Mouse (Mus musculus): ENCODE data around the gene Yes1. TPM values are rescaled to one million over a fixed set of nuclear protein-coding genes. Genes with fewer than 3 reads are reported as not detected.

Yes1 gene
- polyA plus RNA-seq (2015; fragmentation: Nextera tagmentation; extraction: Ambion mirVana) = 37.8 and 39.1 TPM in 2 replicates

DNA sequence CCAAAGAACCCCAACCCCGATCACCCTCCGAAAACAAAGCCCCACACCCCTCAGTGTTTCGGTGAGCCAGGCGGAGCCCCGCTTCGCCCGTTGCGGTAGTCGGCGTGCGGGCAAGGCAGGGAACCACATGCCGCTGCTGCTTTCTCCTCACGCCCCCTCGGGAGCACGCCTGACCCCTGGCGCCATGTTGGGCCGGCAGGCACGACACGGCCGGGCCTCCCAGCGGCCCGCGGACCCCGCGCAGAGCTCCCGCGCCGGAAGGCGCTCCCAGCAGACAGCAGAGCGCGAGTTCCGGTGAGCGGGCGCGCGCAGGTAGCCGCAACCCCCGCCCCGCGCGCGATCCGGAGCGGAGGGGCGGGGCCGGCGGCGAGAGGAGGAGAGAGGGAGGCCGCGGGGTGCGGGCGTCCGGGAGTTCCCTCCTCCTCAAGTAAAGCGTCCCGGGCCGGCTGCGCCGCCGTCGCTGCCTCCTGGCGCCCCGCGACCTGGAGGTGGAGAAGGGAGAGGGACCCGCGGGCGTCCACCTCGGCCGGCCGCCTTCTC lies at the start of gene Yes1:
Yes1 (plus strand) TSS at position 371 of the 540 bp plus-strand sequence.
- Histone ChIP-seq H3K9me3 (replicated peaks) (no peaks in the 10 kb centered on the region), H3K4me3 (replicated peaks) (peak within 1 kb of the TSS; percentile 97), H3K9ac (peak within 1 kb of the TSS; percentile 92), H3K27ac (peak within 1 kb of the TSS; percentile 95), H3K36me3 (no peaks in the 10 kb centered on the region), H3K4me2 (peak within 1 kb of the TSS; percentile 66), H3K4me1 (peaks cover 20% of the 10 kb centered on the region), H3K27me3 (no peaks in the 10 kb centered on the region)
- 2% methylated on average over 43 of the region's 69 CpGs for WGBS
- ATAC-seq (replicated peaks; ENCODE audit: low FRiP score) = peak; percentile 95

DNA sequence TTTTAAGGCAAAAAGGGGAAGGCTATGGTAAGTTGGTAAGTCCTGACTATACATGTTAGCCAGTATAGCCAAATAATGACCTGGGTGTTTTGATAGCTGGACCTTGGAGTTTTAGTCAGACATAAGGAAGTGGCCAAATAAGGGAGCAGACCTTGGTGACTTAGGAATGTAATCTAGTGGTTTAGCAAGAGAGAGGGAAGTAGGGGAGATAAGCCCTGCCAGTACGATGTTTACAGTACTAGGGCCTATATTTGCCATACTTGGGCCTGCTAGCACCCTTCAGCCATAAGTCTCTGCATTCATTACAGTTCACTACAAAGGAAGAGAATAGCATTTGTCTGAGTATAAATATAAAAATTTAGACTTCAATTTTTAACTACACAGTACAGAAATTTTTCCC lies 46.3 kb upstream of the Yes1 start:
- Histone ChIP-seq H3K4me2 (no peak overlapping the region), H3K27me3 (no peaks in the 10 kb centered on the region), H3K27ac (no peak overlapping the region), H3K9ac (no peak overlapping the region), H3K4me1 (no peaks in the 10 kb centered on the region), H3K36me3 (no peaks in the 10 kb centered on the region), H3K4me3 (replicated peaks) (no peak overlapping the region), H3K9me3 (replicated peaks) (no peaks in the 10 kb centered on the region)
- 54% methylated on average over 1 of the region's 1 CpGs for WGBS
- no peak for ATAC-seq (replicated peaks; ENCODE audit: low FRiP score)

DNA sequence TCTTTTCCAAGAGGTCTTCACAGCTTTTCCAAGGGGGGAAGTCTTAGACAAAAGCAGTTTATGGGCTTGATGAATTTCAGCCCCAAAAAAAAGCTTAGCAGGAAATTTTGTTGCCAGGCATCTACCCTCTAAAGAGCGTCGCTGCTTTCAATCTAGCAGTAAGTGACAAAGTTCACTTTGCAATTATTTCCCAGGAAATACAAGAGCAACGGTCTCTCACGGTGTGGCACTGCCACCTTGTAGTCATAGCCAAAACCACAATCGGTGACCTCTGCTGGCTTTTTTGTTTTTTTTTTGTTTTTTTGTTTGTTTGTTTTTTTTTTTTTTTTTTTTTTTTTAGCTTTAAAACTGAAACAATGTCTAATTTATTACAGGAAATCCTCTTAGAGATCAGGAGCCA lies 39.2 kb upstream of the Yes1 start:
- Histone ChIP-seq H3K4me3 (replicated peaks) (no peak overlapping the region), H3K36me3 (no peaks in the 10 kb centered on the region), H3K9me3 (replicated peaks) (no peaks in the 10 kb centered on the region), H3K27ac (no peak overlapping the region), H3K27me3 (no peaks in the 10 kb centered on the region), H3K9ac (no peak overlapping the region), H3K4me1 (no peaks in the 10 kb centered on the region), H3K4me2 (no peak overlapping the region)
- no peak for ATAC-seq (replicated peaks; ENCODE audit: low FRiP score)
- 65% methylated on average over 5 of the region's 5 CpGs for WGBS

DNA sequence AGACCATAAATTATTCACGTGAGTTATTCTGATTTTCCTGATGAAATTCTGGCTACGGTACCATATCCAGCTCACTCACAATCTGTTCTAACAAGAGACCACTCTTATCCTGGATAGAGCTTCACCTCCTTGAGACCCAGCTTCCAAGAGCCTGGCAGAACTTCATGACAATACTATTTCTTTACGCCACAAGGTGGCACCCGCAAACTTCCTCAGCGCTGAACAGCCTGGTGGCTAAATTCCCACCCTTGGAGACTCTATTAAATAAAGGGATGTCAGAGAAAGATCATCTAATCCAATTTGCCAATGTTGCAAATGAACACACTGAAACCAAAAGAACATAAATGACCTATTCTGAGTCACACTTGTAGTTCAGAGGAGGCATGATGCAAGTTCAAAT lies 22.8 kb upstream of the Yes1 start:
- Histone ChIP-seq H3K4me3 (replicated peaks) (no peak overlapping the region), H3K9me3 (replicated peaks) (no peaks in the 10 kb centered on the region), H3K4me2 (no peak overlapping the region), H3K36me3 (no peaks in the 10 kb centered on the region), H3K9ac (no peak overlapping the region), H3K27me3 (no peaks in the 10 kb centered on the region), H3K27ac (no peak overlapping the region), H3K4me1 (no peaks in the 10 kb centered on the region)
- 14% methylated on average over 5 of the region's 5 CpGs for WGBS
- ATAC-seq (replicated peaks; ENCODE audit: low FRiP score) = no peak

DNA sequence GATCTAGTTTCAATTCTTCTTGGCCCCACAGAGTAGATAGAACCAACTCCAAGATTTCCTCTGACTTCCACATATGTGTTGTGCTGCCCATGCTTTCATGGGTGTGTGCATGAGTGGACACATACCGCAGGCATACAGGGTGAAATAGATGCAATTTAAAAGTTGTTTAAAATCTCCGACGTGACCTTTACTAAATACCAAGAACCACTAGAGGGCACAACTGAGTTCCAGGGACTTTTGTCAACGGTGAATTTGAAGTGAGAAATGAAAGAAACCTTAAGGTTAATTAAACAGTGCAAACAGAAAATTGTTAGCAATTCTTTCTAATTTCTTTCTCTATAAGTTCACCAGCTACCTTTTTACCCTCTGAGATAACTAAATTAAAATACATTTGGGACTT lies 17.2 kb upstream of the Yes1 start:
- Histone ChIP-seq H3K9me3 (replicated peaks) (no peaks in the 10 kb centered on the region), H3K9ac (no peak overlapping the region), H3K4me1 (no peaks in the 10 kb centered on the region), H3K27ac (no peak overlapping the region), H3K36me3 (no peaks in the 10 kb centered on the region), H3K27me3 (no peaks in the 10 kb centered on the region), H3K4me3 (replicated peaks) (no peak overlapping the region), H3K4me2 (no peak overlapping the region)
- WGBS = 22% methylated on average over 4 of the region's 4 CpGs
- ATAC-seq (replicated peaks; ENCODE audit: low FRiP score) = no peak

DNA sequence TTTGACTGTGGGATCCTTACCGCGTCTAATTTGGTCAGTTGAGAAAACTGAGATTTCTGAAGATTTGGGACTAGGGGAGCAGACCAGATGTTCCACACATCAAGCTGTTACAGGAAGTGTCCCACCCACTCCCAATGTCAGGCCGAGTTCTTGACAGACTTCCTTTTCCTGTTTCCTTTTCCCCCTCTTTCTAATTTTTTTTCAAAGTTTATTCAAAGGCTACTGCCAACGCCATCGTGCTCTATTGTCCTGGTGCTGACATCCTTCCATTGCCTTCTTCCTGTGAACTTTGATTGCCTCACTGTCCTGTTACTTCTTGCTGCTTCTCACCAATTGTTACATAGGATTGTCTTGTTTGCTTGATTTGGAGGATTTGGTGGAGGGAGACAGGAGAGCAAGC lies 16.6 kb upstream of the Yes1 start:
- H3K27ac ChIP-seq = peak overlapping the region; percentile 54; the same call in 1 of the 2 replicates
- H3K4me3 ChIP-seq (replicated peaks) = no peak overlapping the region
- no peaks in the 10 kb centered on the region for H3K36me3 ChIP-seq
- WGBS = 66% methylated on average over 5 of the region's 5 CpGs
- H3K27me3 ChIP-seq = no peaks in the 10 kb centered on the region
- no peak overlapping the region for H3K9ac ChIP-seq
- no peak overlapping the region for H3K4me2 ChIP-seq
- no peaks in the 10 kb centered on the region for H3K9me3 ChIP-seq (replicated peaks)
- no peaks in the 10 kb centered on the region for H3K4me1 ChIP-seq
- 0 out of 2 replicates have a peak, but pooled peaks have one; percentile 12 for ATAC-seq (replicated peaks; ENCODE audit: low FRiP score)

DNA sequence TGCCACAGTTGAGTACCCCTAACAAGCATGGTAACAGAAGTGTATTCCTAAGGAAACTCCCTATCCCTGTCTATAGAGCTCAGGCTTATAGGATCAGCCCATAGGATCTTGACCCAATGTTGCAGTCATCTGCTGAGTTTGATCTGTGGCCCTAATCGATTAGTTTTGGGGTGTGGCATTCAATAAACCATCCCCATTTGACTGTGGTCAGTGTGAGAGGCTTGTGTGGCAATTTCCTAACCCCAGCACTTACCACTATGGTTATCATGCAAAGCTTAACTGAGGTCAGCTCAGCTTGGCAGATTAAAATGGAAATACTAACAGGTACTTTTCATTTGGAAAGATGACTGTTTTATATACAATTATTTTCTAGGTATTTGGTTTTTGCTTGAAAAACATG lies 5.1 kb upstream of the Yes1 start:
- Histone ChIP-seq H3K27me3 (no peaks in the 10 kb centered on the region), H3K4me1 (peaks cover 20% of the 10 kb centered on the region), H3K9me3 (replicated peaks) (no peaks in the 10 kb centered on the region), H3K4me2 (no peak overlapping the region), H3K9ac (no peak overlapping the region), H3K4me3 (replicated peaks) (no peak overlapping the region), H3K27ac (no peak overlapping the region), H3K36me3 (no peaks in the 10 kb centered on the region)
- ATAC-seq (replicated peaks; ENCODE audit: low FRiP score) = no peak
- WGBS = 69% methylated on average over 1 of the region's 1 CpGs

DNA sequence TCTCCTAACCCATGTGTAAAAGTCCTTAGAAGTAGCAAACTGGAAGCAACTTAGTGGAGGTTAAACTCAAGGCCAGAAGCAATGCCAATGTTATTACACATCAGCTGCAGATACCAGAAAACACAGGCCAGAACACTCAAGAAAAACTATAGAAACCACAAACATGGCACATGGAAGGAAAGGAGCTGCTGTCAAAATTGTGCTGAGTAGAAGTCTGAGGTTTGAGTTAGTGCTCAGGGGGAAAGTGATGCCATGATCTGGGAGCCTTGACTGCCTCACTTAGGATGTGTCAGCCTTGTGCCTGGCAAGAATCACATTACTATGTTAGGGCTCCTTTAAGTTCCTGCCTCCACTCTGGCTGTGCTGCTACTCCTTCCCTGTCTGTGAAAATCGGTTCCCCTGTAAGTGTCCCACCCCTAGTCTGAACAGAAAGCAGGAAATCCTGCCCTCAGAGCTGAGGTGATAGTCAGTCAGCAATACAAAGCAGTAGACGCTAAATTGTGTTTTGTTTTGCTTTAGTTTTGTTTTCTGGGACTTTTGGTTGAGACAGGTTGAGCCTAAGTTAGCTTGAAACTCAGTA lies 3.1 kb upstream of the Yes1 start:
- Histone ChIP-seq H3K4me2 (0 out of 2 replicates have a peak overlapping the region, but pooled peaks have one; percentile 12), H3K27ac (peak overlapping the region; percentile 63), H3K36me3 (no peaks in the 10 kb centered on the region), H3K27me3 (no peaks in the 10 kb centered on the region), H3K4me1 (peaks cover 20% of the 10 kb centered on the region), H3K9ac (no peak overlapping the region), H3K9me3 (replicated peaks) (no peaks in the 10 kb centered on the region), H3K4me3 (replicated peaks) (no peak overlapping the region)
- no peak for ATAC-seq (replicated peaks; ENCODE audit: low FRiP score)
- WGBS = 6% methylated on average over 2 of the region's 2 CpGs

DNA sequence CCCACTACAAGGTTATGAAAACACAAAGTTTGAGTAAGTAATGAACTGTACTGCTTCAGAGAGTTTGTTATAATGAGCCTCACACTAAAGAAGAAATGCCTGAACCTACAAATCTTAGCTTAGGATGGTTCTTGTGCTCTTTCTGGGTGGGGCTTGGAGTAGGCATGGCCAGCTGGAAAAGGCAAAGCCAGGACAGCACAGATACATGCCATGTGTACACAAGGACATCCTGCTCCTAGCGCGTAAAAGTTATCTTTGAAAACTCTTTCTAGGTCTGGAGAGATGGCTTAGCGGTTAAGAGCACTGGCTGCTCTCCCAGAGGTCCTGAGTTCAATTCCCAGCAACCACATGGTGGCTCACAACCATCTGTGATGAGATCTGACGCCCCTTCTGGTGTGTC lies 2.5 kb upstream of the Yes1 start:
- 37% methylated on average over 4 of the region's 4 CpGs for WGBS
- H3K27ac ChIP-seq = peak overlapping the region; percentile 63

DNA sequence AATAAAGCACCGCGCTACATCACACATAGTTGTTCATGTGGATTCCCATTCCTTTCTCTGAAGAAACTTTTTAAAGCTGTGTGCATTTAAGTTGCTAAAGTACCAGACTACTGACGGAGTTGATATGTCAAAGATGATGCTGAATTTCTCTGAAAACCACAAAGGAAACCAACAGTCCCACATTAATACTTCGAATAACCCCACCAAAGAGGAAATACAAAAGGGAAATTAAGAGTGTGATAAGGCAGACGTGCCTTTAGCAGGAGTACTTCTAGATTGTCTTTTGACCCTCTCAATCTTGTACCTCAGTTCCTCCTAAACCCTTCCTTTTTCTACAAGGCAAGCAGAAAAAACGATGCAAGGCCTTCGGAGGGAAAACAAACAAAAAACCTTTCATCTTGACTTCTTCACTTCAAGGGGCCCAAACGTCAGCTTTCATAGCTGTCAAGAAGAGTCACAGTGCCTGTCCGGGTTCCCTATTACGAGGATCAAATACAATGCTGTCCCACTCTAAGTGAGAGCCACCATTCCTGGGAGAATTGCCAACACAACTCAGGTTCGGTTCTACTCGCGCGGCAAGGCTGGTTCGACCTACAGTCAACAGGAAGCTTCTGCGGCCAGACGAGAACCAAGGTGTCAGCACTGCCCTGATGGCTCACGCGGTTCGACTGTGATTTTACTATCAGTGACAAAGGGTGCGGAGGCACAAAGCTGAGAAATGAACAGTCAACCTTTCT lies 739 bp upstream of the Yes1 start:
- Histone ChIP-seq H3K4me2 (peak overlapping the region; percentile 66), H3K36me3 (no peaks in the 10 kb centered on the region), H3K27ac (peak overlapping the region; percentile 95), H3K4me3 (replicated peaks) (peak overlapping the region; percentile 97), H3K9me3 (replicated peaks) (no peaks in the 10 kb centered on the region), H3K4me1 (peaks cover 20% of the 10 kb centered on the region), H3K9ac (peak overlapping the region; percentile 92), H3K27me3 (no peaks in the 10 kb centered on the region)
- 17% methylated on average over 21 of the region's 21 CpGs for WGBS
- ATAC-seq (replicated peaks; ENCODE audit: low FRiP score) = peak; percentile 47; the same call in 1 of the 2 replicates

More for the DNA sequence above, 2.5 kb upstream of the Yes1 start:
- no peak overlapping the region for H3K9ac ChIP-seq
- no peaks in the 10 kb centered on the region for H3K9me3 ChIP-seq (replicated peaks)
- no peaks in the 10 kb centered on the region for H3K27me3 ChIP-seq
- H3K4me1 ChIP-seq = peaks cover 20% of the 10 kb centered on the region
- ATAC-seq (replicated peaks; ENCODE audit: low FRiP score) = no peak
- 0 out of 2 replicates have a peak overlapping the region, but pooled peaks have one; percentile 12 for H3K4me2 ChIP-seq
- H3K36me3 ChIP-seq = no peaks in the 10 kb centered on the region
- H3K4me3 ChIP-seq (replicated peaks) = no peak overlapping the region

DNA sequence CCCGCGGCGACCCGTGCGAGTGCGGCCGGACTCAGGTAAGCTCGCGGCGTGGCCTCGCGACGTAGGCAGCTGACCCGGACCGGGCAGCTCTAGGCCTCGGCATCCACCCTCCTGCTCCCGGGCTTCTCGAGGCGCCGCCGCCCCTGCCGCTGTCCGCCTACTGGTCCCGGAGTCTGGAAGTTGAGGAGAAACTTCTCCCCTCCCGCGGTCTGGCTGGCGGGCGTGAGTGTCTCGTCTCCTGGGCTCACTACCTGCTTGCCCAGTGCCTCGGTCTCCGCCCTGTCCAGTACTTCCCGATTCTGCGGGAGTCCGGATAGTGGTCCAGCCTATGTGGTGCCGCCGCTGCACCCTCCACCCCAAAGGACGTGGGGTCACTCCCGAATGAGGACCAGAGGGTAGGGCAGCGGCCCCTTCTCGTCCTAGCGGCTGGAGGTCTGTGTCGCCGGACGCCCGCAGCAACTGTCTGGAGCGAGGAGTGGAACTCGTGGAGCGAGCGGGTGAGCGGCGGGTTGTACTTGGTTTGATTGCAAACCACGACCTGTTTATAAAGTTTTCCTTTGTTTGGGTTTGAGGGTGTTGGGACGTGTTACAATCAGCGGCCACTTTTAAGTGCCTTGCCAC lies 480 bp downstream of the Yes1 start:
- ATAC-seq (replicated peaks; ENCODE audit: low FRiP score) = peak; percentile 81
- Histone ChIP-seq H3K9ac (peak overlapping the region; percentile 92), H3K4me2 (peak overlapping the region; percentile 66), H3K9me3 (replicated peaks) (no peaks in the 10 kb centered on the region), H3K4me3 (replicated peaks) (peak overlapping the region; percentile 97), H3K27ac (peak overlapping the region; percentile 95), H3K27me3 (no peaks in the 10 kb centered on the region), H3K4me1 (peaks cover 20% of the 10 kb centered on the region), H3K36me3 (no peaks in the 10 kb centered on the region)
- 0% methylated on average over 53 of the region's 54 CpGs for WGBS

DNA sequence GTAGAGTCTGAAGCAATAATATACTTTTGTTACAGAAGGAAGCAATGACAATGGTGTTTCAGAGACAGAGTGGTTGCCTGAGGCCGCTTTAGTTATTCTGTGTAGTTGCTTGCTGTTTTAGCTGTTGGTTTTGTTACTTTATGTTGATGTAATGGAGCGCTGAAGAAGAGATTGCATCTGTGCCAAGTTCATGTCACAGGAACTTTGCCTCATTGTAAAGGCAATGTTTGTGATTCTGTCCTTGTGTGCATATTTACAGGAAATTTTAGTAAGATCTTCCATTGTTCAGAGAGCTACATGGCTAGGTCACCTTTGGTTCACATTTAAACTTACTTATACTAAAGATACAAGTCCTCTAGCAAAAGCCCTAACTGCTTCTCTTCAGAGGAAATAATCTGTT lies 3.3 kb downstream of the Yes1 start:
- ATAC-seq (replicated peaks; ENCODE audit: low FRiP score) = no peak
- no peaks in the 10 kb centered on the region for H3K36me3 ChIP-seq
- H3K27me3 ChIP-seq = no peaks in the 10 kb centered on the region
- no peaks in the 10 kb centered on the region for H3K9me3 ChIP-seq (replicated peaks)
- 74% methylated on average over 2 of the region's 2 CpGs for WGBS
- H3K9ac ChIP-seq = no peak overlapping the region
- H3K4me3 ChIP-seq (replicated peaks) = no peak overlapping the region
- H3K4me2 ChIP-seq = no peak overlapping the region
- H3K27ac ChIP-seq = peak overlapping the region; percentile 9
- 0 out of 2 replicates have a peak, but pooled peaks cover 5% of the 10 kb centered on the region for H3K4me1 ChIP-seq

Measured in kidney, embryonic 15.5 days (tissue).